7 mouse cellular contexts compared by ENCODE assay signal in genomic region chr4:44249705-44250104, GRCm38 (mm10). TPM values are rescaled to one million over a fixed set of nuclear protein-coding genes. Genes with fewer than 3 reads are reported as not detected.
DNase-seq lines count a peak whose midpoint lies in the region; ATAC-seq lines count a peak whose summit lies in the region.

No protein-coding gene starts in this region.

- no peak overlapping the region for H3K27ac ChIP-seq in lung, embryonic 16.5 days (ENCODE audit: low read length)
- no peak overlapping the region for H3K27ac ChIP-seq in forebrain, embryonic 10.5 days

- no peak overlapping the region for H3K9ac ChIP-seq in lung, embryonic 16.5 days (ENCODE audit: low read length)

- no peaks in the 10 kb centered on the region for H3K9me3 ChIP-seq in lung, embryonic 16.5 days (ENCODE audit: control insufficient read depth, low read length)
- no peaks in the 10 kb centered on the region for H3K9me3 ChIP-seq in forebrain, embryonic 10.5 days

- ATAC-seq in lung, embryonic 16.5 days (ENCODE audit: low read depth), result peak; percentile 47

- peaks cover 13% of the 10 kb centered on the region for H3K4me1 ChIP-seq in lung, embryonic 16.5 days (replicated peaks; ENCODE audit: control insufficient read depth, insufficient read depth, low read length)
- H3K4me1 ChIP-seq in forebrain, embryonic 10.5 days, result peaks cover 50% of the 10 kb centered on the region

- 3% methylated on average over 9 of the region's 10 CpGs for WGBS in lung, embryonic 16.5 days
- 2% methylated on average over 10 of the region's 10 CpGs for WGBS in forebrain, embryonic 10.5 days

- H3K4me3 ChIP-seq in lung, embryonic 16.5 days (ENCODE audit: low read length), result peak overlapping the region; percentile 12; the same call in 1 of the 2 replicates
- H3K4me3 ChIP-seq in forebrain, embryonic 10.5 days, result peak overlapping the region; percentile 35; the same call in 1 of the 2 replicates

- no peaks in the 10 kb centered on the region for H3K36me3 ChIP-seq in lung, embryonic 16.5 days (ENCODE audit: control insufficient read depth, insufficient read depth, low read length)
- no peaks in the 10 kb centered on the region for H3K36me3 ChIP-seq in forebrain, embryonic 10.5 days (replicated peaks)

- H3K4me2 ChIP-seq in lung, embryonic 16.5 days (ENCODE audit: low read depth, low read length), result peak overlapping the region; percentile 35

- no peaks in the 10 kb centered on the region for H3K27me3 ChIP-seq in lung, embryonic 16.5 days (ENCODE audit: control insufficient read depth, insufficient read depth, low read depth, low read length)
- peaks cover 11% of the 10 kb centered on the region for H3K27me3 ChIP-seq in forebrain, embryonic 10.5 days (ENCODE audit: poor library complexity, severe bottlenecking)

- DNase-seq in lung, postnatal 14 days, result no peak
- no peak for DNase-seq in forebrain, embryonic 10.5 days (ENCODE audit: extremely low spot score, low spot score)
- peak; percentile 51 for DNase-seq in liver
- peak; percentile 71 for DNase-seq in yolk sac, embryonic 10.5 days (ENCODE audit: low spot score)
- DNase-seq in adrenal gland, adult 18-20 months (ENCODE audit: low spot score in 2 of 2), result no peak
- no peak for DNase-seq in gastrocnemius, adult 18-20 months (ENCODE audit: low spot score)

RNA-seq across cellular contexts. Expression of gene Rnf38, which starts 16.1 kb away (rescaled TPM):
- polyA plus RNA-seq in lung, embryonic 16.5 days (2015; fragmentation: Nextera tagmentation; extraction: Ambion mirVana), result 20.3 and 22.1 TPM in 2 replicates
- 34.2 TPM in 2 replicates for polyA plus RNA-seq in forebrain, embryonic 10.5 days (2016; fragmentation: Nextera tagmentation; extraction: Ambion mirVana)
- total RNA-seq in adrenal gland, adult 18-20 months (2021), result 10 to 100 TPM; 30.4 to 33.2 TPM
- total RNA-seq in gastrocnemius, adult 18-20 months (2021), result 10 to 100 TPM; 12.3 to 17.1 TPM

RNA-seq across cellular contexts. Expression of gene Melk, which starts 51.0 kb away (rescaled TPM):
- 52.9 and 54.9 TPM in 2 replicates for polyA plus RNA-seq in lung, embryonic 16.5 days (2015; fragmentation: Nextera tagmentation; extraction: Ambion mirVana)
- polyA plus RNA-seq in forebrain, embryonic 10.5 days (2016; fragmentation: Nextera tagmentation; extraction: Ambion mirVana), result 82.4 and 83.0 TPM in 2 replicates
- under 1 TPM; 0.29 to 0.30 TPM for total RNA-seq in adrenal gland, adult 18-20 months (2021)
- not detected for total RNA-seq in gastrocnemius, adult 18-20 months (2021)

Comparison
In these comparisons a context has a peak if more than half of its experiments do, and no peak if none do; other contexts are left out.
1. DNase-seq: peak in liver (single experiment) and yolk sac, embryonic 10.5 days (single experiment); none in lung, postnatal 14 days (single experiment), forebrain, embryonic 10.5 days (single experiment), adrenal gland, adult 18-20 months (0 of 2) and gastrocnemius, adult 18-20 months (single experiment).